Mouse (Mus musculus) splenic B cell, adult 2 months (primary cell): Measurements from ENCODE around the gene Cab39l.

ENCODE experiments used
- DNase-seq: peaks from one replicate; pipeline ENCODE4 v3.0.0-alpha.2; 2011; ENCODE audit warnings: low read depth, low spot score
- H3K27me3 ChIP-seq: 2 replicates; pipeline ENCODE4 v1.6.1; 2012; ENCODE audit warnings: mild to moderate bottlenecking, low read length, moderate library complexity, mixed read lengths; ENCODE audit not compliant: control insufficient read depth, poor library complexity, insufficient read depth, severe bottlenecking
- H3K36me3 ChIP-seq: 2 replicates; pipeline ENCODE4 v1.6.1; 2012; ENCODE audit warnings: mild to moderate bottlenecking, low read length, moderate library complexity, mixed read lengths; ENCODE audit not compliant: control insufficient read depth, poor library complexity, insufficient read depth, severe bottlenecking

The Cab39l gene

DNA sequence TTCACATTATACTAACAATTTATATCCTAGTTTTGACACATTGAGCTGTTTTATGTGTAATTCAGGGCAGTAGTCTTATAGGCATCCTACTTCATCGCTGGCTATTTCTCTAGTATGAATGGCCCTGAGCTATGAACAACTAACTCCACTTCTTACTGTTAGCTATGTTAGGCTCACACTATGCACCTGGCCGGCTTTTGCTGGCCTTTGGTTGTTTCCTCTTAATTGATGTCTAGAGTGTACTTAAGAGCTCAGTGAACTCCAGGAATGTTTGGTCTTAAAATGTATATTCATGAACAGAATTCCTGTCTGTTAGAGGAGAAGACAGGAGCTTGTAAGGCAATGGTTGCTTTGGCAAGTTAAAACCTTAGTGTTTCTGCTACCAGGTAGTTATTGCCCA lies 99.5 kb downstream of the Cab39l start:
- H3K36me3 ChIP-seq: peaks cover 25% of the 10 kb centered on the region
- no peak for DNase-seq

DNA sequence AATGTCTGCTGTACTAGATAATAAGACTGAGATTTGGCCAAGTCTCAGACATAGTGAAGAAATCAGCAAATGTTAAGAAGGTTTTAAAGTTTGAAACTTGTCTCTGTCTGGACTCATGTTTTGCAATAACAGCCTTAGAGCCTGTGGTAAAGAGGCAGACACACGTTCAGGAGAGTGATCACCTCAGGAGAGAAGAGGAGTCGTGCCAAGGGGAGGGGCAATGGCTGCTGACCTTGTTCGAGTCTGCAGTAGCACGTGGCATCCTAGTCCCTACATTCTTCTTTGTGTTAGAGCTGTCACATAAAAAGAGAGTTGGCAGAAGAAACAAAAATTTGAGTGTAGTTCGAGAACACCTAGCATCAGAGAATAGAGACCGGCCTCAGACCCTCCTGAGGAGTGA lies 100.0 kb downstream of the Cab39l start:
- Histone ChIP-seq H3K27me3 (no peaks in the 10 kb centered on the region), H3K36me3 (peaks cover 26% of the 10 kb centered on the region)
- no peak for DNase-seq

More for the DNA sequence above, 99.5 kb downstream of the Cab39l start:
- H3K27me3 ChIP-seq: no peaks in the 10 kb centered on the region

DNA sequence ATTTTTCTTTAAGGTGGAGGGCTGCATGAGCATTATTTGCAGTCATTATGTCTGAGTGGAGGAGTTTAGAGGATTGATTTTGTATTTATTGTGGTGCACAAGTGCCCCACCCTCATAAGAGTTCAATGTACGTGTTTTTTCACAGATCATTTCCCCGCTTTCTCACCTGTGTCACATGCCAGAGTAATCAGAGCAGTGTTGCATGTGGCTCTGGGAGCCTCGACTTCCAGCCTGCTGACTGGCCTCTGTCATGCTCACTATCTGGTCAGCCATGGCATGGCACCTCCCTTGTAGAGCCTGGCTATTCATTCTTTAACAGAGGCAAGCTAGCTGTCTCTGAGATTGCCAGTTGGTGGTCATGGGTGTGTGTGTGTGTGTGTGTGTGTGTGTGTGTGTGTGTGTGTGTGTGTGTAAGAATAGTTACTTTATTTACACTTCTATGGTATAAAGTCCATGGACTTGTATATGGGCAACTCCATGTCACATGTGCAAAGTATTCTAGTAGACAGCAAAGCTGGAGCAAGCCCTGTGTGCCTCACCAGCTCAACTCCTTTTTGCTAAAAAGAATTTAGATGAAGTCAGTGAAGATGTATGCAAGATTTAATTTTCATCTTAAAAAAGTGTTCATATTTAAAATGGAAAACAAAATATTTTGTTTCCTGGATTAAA lies 102.5 kb downstream of the Cab39l start:
- no peaks in the 10 kb centered on the region for H3K27me3 ChIP-seq
- H3K36me3 ChIP-seq: peaks cover 20% of the 10 kb centered on the region
- no peak for DNase-seq

DNA sequence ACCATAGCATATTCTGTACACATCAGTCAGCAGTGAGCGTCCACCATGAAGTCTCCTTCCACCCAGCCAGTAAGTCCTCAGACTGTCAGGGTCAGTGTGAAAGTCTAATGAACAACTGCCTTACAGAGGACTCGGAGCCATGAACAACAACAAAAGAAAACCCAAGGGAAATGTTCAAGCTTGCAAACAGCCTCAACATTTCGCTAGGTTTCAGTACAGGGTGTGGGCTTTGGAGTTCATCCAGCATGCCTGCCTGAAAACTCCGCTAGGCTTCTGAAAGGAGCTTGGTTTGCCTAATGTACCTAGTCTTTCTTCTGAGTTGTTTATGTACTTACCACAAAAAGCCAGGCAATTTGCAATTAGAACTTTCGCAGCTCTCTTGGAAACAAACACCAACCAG lies 103.2 kb downstream of the Cab39l start:
- H3K27me3 ChIP-seq: no peaks in the 10 kb centered on the region
- DNase-seq: no peak
- peaks cover 20% of the 10 kb centered on the region for H3K36me3 ChIP-seq

DNA sequence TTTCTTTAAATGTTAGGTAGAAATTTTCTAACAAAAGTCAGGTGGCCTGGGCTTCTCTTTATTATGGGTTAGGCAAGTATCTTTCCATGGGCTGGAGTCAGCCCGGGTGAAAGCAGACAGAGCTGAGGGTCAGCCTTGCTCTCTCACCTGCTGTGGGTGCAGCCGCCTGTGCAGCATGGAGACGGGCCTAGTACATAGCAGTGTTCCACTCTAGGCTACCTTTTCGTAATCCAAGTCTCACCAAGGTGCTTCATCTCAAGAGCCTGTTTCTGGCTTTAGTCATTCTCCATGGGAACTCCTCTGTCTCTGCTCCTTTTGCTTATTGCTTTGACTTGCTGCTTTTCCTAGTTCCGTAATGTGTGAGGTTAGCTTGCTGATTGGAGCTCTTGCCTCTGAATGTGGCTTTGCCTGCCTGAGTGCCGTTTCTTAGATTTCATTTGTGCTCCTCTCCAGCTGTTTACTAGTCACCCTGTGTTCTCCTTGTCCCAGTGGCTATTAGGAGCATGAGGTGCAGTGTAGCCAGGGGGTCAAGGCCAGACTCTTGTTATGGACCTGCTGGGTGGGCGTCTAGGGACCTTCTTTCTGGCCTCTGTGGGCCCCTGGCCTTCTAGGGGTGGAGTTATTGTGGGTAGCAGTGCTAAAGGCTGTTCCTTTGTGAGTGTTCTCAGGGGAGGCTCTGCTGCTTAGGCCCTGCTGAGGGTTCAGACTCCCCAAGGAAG lies 105.5 kb downstream of the Cab39l start:
- Histone ChIP-seq H3K27me3 (no peaks in the 10 kb centered on the region), H3K36me3 (peaks cover 14% of the 10 kb centered on the region)
- DNase-seq: no peak

DNA sequence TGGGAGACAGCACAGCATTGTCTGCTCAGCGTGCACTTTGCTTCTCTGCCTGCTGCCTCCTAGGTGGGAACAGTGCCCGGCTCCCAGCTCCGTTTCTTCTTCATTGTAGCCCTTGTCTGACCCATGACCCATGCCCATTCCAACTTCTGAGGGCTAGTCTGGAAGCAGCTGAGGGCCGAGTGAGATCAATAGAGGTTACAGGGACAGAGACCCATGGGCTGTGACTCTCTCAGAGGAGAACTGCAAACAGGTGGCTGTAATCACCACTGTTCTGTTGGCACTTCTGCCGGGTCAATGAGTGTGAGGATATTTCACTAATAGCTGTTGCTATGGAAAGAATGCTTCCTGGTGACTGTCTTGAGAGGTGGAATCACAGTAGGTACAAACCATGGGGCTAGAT lies 106.8 kb downstream of the Cab39l start:
- Histone ChIP-seq H3K36me3 (peaks cover 9% of the 10 kb centered on the region; the same call in 1 of the 2 replicates), H3K27me3 (no peaks in the 10 kb centered on the region)
- no peak for DNase-seq

DNA sequence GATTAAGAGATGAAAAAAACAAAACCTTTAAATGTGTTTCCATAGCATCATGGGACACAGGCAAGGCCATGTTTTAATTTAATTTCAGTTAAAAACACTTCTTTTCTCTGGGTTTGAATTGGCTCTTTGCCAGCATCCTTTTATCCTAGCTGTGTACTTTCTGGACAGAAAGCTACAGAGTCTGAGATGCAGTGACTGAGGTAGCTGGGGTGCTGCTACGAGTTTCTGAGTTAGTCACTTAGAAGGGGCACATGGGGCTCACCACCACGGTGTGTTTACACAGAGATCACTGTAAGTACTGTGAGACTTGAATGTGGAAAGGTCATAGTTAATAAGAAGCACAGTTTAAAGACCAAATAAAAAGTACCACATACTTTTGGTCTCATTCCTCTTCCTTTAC lies 107.8 kb downstream of the Cab39l start:
- peaks cover 4% of the 10 kb centered on the region; the same call in 1 of the 2 replicates for H3K36me3 ChIP-seq
- DNase-seq: no peak

DNA sequence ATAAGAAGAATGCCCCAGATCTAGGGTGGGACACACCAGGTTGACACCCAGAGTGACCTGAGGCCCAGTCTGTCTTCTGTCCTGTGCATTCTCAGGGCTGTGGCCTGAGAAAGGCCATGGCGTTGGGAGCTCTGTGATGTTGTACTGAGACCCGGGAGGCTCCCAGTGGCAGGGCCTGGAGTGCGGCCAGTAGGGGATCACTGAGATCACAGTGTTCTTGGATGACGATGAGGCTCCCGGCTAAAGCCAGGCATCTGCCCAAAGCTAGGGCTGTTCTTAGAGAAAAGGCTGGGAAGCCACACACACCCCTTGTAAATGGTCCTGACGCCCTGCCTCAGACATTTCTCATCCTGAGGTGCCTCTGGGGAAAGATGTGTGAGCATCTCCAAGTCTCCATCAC lies 108.3 kb downstream of the Cab39l start:
- H3K36me3 ChIP-seq: peaks cover 3% of the 10 kb centered on the region; the same call in 1 of the 2 replicates
- no peak for DNase-seq
- no peaks in the 10 kb centered on the region for H3K27me3 ChIP-seq

More for the DNA sequence above, 107.8 kb downstream of the Cab39l start:
- H3K27me3 ChIP-seq: no peaks in the 10 kb centered on the region

DNA sequence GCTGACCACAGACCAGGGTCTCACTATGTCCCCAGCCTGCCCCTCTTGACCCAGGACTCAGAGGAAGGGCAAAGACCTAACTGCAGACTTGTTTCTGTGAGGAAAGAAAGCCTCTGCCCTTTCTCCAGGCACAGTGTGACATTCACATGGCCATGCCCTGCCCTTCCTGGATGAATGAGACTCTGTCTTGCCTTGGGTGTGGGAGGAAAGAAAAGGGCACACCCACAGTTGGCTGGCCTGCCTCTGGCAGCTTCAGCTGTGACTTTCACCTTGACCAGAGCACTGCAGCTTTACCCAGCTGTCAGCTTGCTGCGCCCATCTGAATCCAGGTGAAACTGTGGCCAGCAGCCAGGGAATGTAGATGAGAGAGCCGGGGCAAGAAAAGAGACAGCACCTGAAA lies 110.1 kb downstream of the Cab39l start:
- peaks cover 1% of the 10 kb centered on the region; the same call in 1 of the 2 replicates for H3K36me3 ChIP-seq
- no peaks in the 10 kb centered on the region for H3K27me3 ChIP-seq
- DNase-seq: no peak

DNA sequence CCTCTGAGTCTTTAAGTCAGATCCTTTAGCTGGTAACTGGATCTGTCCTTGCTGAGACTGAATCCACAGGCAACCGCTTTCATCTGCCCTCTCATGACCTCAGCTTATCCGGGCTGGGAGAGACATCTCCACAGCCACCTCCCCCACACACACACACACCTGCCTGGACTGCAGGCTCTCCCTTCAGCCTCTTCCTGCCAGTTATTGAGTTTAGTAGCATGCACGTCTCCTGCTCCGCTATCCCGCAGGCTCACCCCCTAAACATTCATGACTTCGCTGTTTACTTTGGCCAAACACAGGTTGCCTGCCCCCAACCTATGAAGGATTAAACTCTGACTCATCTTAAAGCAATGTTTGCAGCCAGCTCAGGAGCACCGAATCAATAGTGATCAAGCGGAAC lies 111.2 kb downstream of the Cab39l start:
- Histone ChIP-seq H3K36me3 (peaks cover 1% of the 10 kb centered on the region; the same call in 1 of the 2 replicates), H3K27me3 (no peaks in the 10 kb centered on the region)
- DNase-seq: no peak

DNA sequence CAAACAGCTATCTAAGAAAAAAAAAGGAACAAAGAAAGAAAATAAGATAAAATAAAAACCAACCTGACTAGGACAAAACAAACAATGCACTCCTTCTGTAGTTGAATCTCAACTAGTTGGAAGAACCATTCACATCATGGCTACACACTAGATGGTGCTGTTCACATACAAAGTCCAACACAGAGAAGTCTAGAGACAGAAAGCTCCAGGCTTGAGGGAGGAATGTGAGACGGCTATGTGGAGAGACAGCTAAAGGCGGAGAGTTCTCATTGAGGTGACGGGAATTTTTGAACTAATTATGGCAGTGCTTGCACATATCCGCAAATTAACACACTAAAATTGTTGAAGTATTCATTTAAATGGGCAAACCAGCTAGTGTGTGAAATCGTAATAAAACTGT lies 113.3 kb downstream of the Cab39l start:
- no peaks in the 10 kb centered on the region; the same call in 1 of the 2 replicates for H3K36me3 ChIP-seq
- DNase-seq: no peak
- no peaks in the 10 kb centered on the region for H3K27me3 ChIP-seq

DNA sequence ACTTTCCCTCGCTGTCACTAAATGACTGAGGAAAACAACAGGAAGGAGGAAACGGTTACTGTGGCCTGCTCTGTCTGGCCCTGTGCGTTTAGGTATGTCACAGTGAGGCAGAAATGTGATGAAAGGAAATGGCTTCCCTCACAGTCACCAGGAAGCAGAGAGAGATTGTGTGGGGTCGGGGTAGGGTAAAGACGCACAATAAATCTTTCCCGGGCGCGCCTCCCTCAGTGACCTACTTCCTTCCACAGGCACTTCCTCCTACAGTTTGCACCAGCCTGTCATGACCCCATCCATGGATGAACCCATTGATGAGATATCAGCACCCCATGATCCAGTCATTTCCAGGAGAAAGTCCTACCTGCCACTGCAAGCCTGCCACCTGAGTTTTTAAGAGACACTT lies 114.2 kb downstream of the Cab39l start:
- Histone ChIP-seq H3K36me3 (no peaks in the 10 kb centered on the region), H3K27me3 (no peaks in the 10 kb centered on the region)
- DNase-seq: no peak

DNA sequence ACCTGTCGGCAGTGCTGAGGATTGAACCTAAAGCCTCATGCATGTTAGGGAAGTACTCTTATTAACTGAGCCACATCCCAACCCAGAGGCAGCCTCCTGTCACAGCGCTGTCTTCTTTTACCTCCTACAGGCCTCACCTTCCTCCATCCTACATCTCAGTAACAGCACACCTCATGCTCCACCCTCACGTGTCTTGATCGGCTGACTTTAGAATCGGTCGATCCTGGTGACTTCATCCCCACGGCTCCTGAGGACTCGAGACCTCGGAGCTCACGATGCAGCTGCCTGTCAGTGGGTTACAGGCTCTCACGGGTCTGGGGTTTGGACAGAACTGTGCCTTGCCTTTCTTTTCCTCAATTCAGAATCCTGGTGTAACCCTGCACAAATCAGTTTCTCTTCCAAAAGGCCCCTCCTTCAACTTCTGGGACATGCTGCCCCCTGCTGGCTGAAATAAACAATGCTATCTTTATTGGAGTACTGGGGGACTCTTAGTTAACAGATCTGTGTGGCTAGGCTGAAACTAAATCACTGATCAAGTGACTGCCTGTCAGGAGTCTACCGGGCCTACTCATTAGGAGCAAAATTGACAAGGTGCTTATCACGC lies 115.3 kb downstream of the Cab39l start:
- Histone ChIP-seq H3K27me3 (no peaks in the 10 kb centered on the region), H3K36me3 (no peaks in the 10 kb centered on the region)
- DNase-seq: peak; percentile 79

DNA sequence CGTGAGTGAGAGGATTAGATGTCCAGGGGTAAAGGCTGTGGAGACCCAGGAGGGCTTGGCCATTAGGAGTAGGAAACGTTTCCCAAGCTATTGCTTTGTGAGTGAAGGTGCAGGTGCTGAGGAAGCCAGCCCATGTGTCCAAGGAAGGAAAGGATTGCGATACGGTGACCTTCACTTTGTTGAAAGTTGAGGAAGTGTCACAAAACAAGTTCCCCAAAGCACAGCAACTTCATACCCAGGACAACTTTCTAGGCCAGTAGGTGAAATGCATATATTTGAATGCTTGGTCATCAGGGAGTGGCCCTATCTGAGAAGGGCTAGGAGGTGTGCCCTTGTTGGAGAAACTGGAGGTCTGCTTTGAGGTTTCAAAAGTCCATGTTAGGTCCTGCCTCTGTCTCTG lies 116.3 kb downstream of the Cab39l start:
- no peaks in the 10 kb centered on the region for H3K27me3 ChIP-seq
- no peak for DNase-seq
- no peaks in the 10 kb centered on the region for H3K36me3 ChIP-seq

DNA sequence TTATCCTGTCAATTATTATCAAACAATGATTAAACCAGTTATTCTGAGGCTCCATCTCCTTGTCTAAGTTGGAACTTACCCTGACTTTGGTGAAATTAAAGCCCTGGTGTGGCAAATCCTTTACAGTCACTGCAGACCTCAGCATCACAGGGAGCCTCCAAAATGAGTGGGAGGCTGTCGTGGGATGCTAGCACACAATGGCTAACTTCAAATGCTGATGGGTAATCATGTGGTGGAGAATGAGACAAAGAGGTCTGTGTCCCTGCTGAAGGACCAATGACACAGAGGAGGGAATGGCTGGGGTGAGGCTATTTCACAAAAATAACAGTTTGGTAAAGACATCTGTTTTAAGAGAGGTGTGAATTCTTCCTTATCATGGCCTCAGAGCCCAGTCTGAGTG lies 117.1 kb downstream of the Cab39l start:
- DNase-seq: no peak
- no peaks in the 10 kb centered on the region for H3K36me3 ChIP-seq
- H3K27me3 ChIP-seq: no peaks in the 10 kb centered on the region
